Mouse (Mus musculus): Measurements from ENCODE around the gene Avpr1b.
"Not testable (repeated sequence)": the region's sequence is repeated elsewhere in the genome, so short reads cannot be mapped to it uniquely, and the experiment has no call there.

The Avpr1b gene

DNA sequence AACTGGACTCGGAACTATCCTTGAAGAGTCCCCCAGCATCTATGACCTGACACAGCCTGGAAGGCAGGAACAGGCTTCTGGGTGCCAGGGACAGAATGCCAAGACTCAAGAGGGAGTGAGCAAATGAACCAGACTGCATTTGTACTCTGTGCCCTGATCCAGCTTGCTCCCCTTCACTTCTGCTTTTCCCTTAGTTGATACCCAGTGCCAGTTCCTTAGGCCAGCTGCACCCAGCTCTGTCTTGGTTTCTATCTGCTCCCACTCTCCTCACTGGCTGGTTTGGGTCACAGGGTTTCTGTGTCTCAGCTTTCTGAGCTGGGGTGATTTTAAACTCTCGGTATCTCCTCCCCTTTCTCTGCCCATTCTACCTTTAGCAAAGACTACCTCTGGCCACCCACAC lies 7.7 kb downstream of the Avpr1b start:
- DNase-seq (ENCODE audit: low read depth, low spot score): no peak
- H3K27me3 ChIP-seq (ENCODE audit: control insufficient read depth, insufficient read depth, low read length, poor library complexity, severe bottlenecking): no peaks in the 10 kb centered on the region
- H3K36me3 ChIP-seq (ENCODE audit: control insufficient read depth, insufficient read depth, low read length, poor library complexity, severe bottlenecking): no peaks in the 10 kb centered on the region

DNA sequence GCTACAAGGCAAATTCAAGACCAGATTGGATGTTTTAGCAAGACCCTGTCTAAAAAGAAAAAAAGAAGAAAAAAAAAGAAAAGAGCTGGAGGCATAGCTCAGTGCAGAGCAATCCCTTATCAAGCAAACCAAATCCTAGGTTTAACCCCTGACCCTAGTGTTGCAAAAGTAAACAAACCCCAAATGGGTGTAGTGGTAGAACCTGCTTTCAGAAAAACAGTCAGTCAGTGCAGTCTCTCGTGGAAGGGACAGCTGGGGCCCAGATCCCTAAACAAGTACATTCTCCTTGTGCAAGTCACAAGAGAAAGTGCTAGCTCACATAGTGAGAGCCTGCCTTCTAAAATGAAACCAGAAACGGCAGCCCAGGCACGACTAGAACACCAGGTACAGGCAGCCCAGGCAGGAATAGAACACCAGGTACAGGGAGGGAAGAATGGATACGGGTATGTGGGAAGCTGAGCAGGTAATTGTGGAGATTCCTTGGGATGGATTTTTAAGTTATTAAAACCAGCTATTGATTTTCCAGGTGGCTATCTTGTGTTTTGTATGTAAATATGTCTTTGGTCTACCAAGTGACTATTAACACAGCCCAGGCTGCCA lies 13.6 kb downstream of the Avpr1b start:
- no peaks in the 10 kb centered on the region for H3K36me3 ChIP-seq (ENCODE audit: control insufficient read depth, insufficient read depth, low read length, poor library complexity, severe bottlenecking)
- no peaks in the 10 kb centered on the region for H3K27me3 ChIP-seq (ENCODE audit: control insufficient read depth, insufficient read depth, low read length, poor library complexity, severe bottlenecking)
- no peak for DNase-seq (ENCODE audit: low read depth, low spot score)

DNA sequence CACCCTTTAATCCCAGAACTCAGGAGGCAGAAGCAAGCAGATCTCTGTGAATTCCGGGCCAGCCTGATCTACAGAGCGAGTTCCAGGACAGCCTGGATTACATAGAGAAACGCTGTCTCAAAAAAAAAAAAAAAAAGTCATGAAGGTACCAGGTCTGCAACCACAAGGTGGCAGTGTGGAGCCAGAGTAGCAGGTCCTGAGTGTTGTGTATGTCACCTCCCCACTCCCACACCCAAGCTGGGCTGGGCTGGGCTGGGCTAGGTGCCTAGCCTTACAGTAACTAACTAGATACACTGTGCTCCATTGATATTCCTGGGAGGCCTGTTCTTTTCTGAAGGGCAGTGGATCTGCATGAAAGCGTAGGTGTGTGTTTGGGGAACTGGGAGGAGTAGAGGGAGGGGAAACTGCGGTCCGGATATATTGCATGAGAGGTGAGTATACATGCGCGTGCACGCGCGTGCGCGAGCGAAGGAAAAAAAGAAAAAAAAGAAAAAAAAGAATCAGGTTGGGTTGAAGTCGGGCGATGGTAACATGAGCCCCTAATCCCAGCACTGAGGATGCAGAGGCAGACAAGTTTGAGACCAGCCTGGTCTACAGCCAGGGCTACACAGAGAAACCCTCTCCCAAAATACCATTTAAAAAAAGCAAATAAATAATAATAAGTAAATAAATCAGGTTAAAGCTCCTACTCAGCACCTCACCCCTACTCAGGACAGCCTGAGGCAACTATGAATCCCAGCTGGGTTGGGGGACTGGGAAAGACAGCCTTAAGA lies 14.5 kb downstream of the Avpr1b start:
- H3K36me3 ChIP-seq (ENCODE audit: control insufficient read depth, insufficient read depth, low read length, poor library complexity, severe bottlenecking): no peaks in the 10 kb centered on the region
- no peaks in the 10 kb centered on the region for H3K27me3 ChIP-seq (ENCODE audit: control insufficient read depth, insufficient read depth, low read length, poor library complexity, severe bottlenecking)
- DNase-seq (ENCODE audit: low read depth, low spot score): peak; percentile 92

DNA sequence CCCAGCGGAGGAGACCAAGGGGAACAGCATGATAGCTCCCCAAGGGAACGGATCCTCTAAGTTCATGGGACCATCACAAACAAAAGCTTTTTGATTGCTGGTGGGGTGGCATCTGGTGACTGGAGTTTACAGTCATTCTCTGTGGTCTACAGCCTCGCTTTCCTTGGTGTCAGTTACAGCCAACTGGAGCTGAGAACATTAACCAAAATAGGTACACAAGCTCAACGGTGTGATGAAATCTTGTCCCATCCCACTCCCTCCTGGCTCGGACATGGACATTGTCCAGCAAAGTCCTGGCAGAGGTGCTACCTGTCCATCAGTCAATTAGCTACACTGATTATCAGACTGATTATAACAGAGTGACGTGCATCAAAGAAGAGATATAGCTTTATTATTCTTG lies 15.6 kb downstream of the Avpr1b start:
- no peak for DNase-seq (ENCODE audit: low read depth, low spot score)
- no peaks in the 10 kb centered on the region for H3K27me3 ChIP-seq (ENCODE audit: control insufficient read depth, insufficient read depth, low read length, poor library complexity, severe bottlenecking)
- H3K36me3 ChIP-seq (ENCODE audit: control insufficient read depth, insufficient read depth, low read length, poor library complexity, severe bottlenecking): no peaks in the 10 kb centered on the region

DNA sequence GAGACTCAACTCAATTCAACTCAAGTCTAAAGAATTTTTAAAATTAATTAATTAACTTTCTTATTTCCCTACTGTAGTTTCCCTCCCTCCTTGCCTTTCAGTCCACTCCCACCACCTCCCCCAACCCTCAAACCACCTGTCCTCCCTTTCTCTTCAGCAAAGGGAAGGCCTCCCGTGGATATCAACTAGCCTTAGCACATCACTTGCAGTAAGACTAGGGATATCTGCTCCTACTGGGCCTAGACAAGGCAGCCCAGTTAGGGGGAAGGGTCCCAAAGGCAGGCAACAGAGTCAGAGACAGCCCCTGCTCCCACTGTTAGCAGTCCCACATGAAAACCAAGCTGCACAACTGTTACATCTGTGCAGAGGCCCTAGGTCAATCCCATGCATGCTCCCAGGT lies 17.1 kb downstream of the Avpr1b start:
- Histone ChIP-seq H3K36me3 (ENCODE audit: control insufficient read depth, insufficient read depth, low read length, poor library complexity, severe bottlenecking) (no peaks in the 10 kb centered on the region), H3K27me3 (ENCODE audit: control insufficient read depth, insufficient read depth, low read length, poor library complexity, severe bottlenecking) (no peaks in the 10 kb centered on the region)
- no peak for DNase-seq (ENCODE audit: low read depth, low spot score)

DNA sequence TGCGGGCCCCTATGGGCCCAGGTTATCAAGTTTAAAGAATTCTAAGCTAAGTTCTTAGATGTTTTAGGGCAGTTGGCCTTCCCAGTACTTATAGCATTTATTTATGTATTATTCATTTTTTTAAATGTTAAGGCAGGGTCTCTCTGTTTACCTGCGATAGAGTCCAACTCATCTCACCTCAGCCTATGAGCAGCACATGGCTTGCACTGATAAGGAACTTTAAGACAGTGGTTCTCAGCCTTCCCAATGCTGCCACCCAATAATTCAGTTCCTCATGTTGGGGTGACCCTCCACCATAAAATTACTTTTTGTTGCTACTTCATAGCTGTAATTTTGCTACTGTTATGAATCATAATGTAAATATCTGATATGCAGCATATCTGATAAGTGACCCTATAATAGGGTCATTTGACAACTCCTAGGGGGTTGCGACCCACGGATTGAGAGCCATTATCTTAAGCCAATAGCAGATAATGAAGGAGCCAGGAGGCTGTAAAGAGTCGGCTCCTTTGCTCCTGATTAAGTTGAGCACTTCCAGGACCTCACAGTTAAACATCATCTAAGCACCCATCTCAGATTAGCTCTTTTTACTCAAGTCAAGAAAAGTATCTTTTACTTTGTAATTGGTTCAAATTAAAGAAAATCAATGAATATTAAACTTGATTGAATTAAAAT lies 17.6 kb downstream of the Avpr1b start:
- Histone ChIP-seq H3K36me3 (ENCODE audit: control insufficient read depth, insufficient read depth, low read length, poor library complexity, severe bottlenecking) (no peaks in the 10 kb centered on the region), H3K27me3 (ENCODE audit: control insufficient read depth, insufficient read depth, low read length, poor library complexity, severe bottlenecking) (no peaks in the 10 kb centered on the region)
- DNase-seq (ENCODE audit: low read depth, low spot score): no peak

DNA sequence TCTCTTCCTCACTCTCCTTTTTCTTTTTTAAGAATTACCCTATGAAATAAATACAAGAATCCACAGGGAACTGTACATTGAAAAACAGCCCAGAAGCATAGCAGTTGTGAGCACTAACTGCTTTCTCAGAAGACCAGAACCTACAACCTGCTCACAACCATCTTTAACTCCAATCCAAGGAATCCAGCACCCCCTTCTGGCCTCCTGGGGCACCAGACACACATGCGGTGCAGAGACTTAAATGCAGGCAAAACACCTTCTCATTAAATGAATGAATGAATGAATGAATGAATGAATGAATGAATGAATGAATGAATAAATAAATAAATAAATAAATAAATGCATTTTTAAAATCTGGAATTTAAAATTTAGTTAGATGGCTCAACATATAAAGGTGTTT lies 19.5 kb downstream of the Avpr1b start:
- no peak for DNase-seq (ENCODE audit: low read depth, low spot score)
- Histone ChIP-seq H3K36me3 (ENCODE audit: control insufficient read depth, insufficient read depth, low read length, poor library complexity, severe bottlenecking) (no peaks in the 10 kb centered on the region), H3K27me3 (ENCODE audit: control insufficient read depth, insufficient read depth, low read length, poor library complexity, severe bottlenecking) (no peaks in the 10 kb centered on the region)

DNA sequence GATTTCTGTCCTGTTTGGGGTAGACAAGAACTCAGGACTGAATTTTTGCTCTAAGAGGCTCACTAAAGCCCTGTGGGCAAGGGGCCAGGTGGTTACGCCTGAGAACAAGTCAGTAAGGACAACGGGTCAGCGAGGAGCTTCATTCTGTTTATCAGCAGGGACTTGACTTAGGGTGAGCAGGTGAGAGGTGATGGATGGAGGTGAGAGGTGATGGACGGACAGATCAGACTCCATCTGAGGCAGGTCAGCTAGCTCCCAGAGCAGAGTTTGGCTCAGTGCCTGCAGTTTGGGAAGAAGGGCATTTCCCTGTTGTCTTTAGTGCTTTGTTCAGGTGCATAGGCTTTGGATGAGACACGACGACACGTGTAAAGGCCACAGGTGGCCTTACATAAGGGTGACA lies 20.3 kb downstream of the Avpr1b start:
- Histone ChIP-seq H3K27me3 (ENCODE audit: control insufficient read depth, insufficient read depth, low read length, poor library complexity, severe bottlenecking) (no peaks in the 10 kb centered on the region), H3K36me3 (ENCODE audit: control insufficient read depth, insufficient read depth, low read length, poor library complexity, severe bottlenecking) (no peaks in the 10 kb centered on the region)
- no peak for DNase-seq (ENCODE audit: low read depth, low spot score)

DNA sequence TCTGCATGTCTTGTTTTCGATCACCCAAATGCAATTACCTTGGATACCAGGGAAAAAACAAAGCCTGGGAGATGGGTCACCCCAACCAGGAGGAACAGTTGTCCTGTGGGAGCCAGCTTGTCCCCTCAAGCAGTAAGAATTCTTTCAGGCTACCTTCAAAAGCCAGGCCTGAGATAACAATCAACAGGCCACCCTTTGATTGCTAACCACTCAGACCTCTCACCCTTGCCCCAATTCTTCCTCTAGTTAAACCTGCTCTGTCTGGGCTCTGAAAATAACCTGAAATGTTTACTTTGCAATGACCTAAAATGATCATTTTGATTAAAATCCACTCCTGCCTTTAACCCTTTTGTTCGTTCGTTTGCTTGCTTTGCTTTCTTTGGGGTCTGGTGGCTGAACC lies 24.6 kb downstream of the Avpr1b start:
- no peak for DNase-seq (ENCODE audit: low read depth, low spot score)
- H3K36me3 ChIP-seq (ENCODE audit: control insufficient read depth, insufficient read depth, low read length, poor library complexity, severe bottlenecking): no peaks in the 10 kb centered on the region

DNA sequence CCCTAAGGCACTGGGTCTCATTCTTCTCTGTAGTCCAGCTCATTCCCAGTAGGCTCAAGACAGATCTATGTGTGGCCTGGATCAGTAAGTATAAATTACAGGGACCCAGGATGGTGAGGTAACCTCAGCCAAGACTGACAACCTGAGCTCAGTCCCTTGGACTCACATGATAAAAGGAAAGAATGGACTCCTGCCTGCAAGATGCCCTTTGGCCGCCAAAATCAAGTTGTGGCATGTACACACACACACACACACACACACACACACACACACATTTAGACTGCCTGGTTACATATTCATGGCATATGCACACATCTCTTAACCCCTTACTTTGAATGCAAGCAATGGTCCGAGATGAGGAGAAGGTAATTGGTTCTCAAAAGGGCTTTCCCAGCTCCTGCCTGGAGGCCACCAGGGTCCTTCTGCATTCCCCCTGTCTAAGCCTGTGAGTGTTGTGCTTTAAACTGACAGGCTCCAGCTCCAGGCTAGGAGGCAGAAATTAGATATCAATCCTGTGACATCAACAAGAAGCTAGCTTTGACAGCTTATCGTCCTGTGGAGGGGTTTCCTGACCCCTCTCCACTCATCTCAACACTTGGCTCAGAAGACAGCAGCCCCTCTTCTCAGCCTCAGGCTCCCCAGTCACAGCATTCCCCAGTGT lies 25.3 kb downstream of the Avpr1b start:
- Histone ChIP-seq H3K36me3 (ENCODE audit: control insufficient read depth, insufficient read depth, low read length, poor library complexity, severe bottlenecking) (no peaks in the 10 kb centered on the region), H3K27me3 (ENCODE audit: control insufficient read depth, insufficient read depth, low read length, poor library complexity, severe bottlenecking) (no peaks in the 10 kb centered on the region)
- no peak for DNase-seq (ENCODE audit: low read depth, low spot score)

More for the DNA sequence above, 24.6 kb downstream of the Avpr1b start:
- H3K27me3 ChIP-seq (ENCODE audit: control insufficient read depth, insufficient read depth, low read length, poor library complexity, severe bottlenecking): no peaks in the 10 kb centered on the region

DNA sequence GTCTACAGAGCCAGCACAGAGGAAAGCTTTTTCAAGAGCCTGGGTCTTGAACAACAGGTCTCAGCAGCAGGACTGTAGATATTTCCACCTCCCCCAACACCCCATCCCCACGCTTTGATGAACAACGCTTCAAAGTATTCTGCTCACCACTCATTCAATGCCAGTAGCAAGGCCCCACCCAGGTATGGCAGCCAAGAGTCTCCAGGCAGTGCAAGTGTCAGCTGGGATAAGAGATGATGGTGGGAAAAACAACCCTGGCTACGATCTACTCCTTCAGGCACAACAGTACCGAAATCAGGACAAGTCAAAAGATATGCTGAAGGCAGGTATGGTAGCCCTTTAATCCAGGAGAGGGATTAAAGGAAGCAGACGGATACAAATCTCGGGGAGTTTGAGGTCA lies 27.2 kb downstream of the Avpr1b start:
- Histone ChIP-seq H3K36me3 (ENCODE audit: control insufficient read depth, insufficient read depth, low read length, poor library complexity, severe bottlenecking) (no peaks in the 10 kb centered on the region), H3K27me3 (ENCODE audit: control insufficient read depth, insufficient read depth, low read length, poor library complexity, severe bottlenecking) (no peaks in the 10 kb centered on the region)
- no peak for DNase-seq (ENCODE audit: low read depth, low spot score)

DNA sequence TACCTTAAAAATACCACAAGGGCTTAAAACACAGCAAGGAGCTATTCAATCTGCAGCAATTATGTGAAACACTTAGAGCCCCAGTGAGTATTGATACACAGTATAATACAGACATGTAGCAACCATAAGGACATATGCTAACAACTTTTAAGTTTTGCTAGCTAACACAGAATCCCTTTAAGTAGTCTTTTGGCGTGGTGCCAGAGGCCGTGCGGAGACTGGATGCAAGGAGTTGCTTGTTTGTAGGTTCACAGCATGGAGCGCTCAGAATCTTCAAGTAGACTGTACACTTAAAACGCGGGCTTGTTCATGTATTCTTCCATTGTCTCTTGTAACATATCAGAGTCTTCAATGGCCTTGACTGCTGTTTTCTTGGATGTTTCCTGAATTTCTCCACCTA lies 33.2 kb downstream of the Avpr1b start:
- not testable (repeated sequence) for H3K27me3 ChIP-seq (ENCODE audit: control insufficient read depth, insufficient read depth, low read length, poor library complexity, severe bottlenecking); H3K36me3 ChIP-seq (ENCODE audit: control insufficient read depth, insufficient read depth, low read length, poor library complexity, severe bottlenecking); DNase-seq (ENCODE audit: low read depth, low spot score)

DNA sequence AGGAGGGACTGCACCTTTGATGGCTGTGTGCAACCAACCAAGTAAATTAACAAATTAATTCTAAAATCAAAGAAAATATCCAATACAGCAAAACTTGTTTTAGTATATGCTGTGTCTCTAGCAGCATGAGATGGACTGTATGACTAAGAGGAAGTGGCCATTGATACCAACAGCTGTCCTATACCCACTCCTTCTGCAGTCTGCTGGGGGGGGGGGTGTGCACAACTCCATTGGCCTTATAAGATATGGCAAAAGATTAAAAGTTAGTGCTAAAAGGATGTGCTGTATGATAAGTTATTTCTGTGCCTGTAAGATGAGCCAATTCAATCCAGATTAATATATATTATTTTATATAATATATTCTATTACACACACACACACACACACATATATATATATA lies 35.5 kb downstream of the Avpr1b start:
- Histone ChIP-seq H3K36me3 (ENCODE audit: control insufficient read depth, insufficient read depth, low read length, poor library complexity, severe bottlenecking) (no peaks in the 10 kb centered on the region), H3K27me3 (ENCODE audit: control insufficient read depth, insufficient read depth, low read length, poor library complexity, severe bottlenecking) (no peaks in the 10 kb centered on the region)
- no peak for DNase-seq (ENCODE audit: low read depth, low spot score)

DNA sequence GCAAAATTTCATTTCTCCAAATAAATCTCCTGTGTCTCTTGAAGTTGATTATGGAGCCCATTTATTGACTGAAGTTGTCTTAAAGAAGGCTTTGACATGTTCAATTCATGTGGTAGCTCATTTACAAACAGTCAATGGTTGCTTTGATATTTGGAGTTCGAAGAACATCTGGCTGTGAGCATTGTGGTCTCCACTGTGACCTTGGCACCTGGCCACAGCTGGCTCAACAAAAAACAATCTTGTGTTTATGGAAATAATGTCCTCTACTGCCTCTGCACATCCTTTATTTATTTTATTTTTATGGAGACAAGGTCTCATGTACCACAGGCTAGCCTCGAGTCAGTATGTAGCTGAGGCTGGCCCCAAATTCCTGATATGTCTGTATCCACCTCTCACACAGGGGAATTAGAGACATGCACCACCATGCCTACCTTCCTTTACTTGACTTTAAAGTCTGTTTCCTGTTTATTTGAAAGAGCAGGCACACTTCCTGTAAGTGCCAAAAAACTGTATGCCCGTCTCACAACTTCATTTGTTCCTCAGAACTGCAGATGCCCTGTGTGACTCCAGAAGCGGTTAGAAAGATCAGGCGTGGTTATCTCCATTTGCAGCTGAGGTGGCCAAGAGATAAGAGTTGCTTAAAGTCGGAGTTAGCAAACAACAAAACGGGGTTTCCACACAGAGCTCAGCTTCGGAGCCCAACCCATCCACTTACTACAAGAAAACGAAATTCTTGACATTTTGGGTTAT lies 38.9 kb downstream of the Avpr1b start, which contains the start of gene Ctse:
Gene Ctse (plus strand): TSS at position 516 of the 750 bp plus-strand sequence.
- no peaks in the 10 kb centered on the region for H3K36me3 ChIP-seq (ENCODE audit: control insufficient read depth, insufficient read depth, low read length, poor library complexity, severe bottlenecking)
- H3K27me3 ChIP-seq (ENCODE audit: control insufficient read depth, insufficient read depth, low read length, poor library complexity, severe bottlenecking): no peaks in the 10 kb centered on the region
- DNase-seq (ENCODE audit: low read depth, low spot score): peak; percentile 56
